Mouse (Mus musculus): Measurements from ENCODE around the gene Carnmt1. TPM values are rescaled to one million over a fixed set of nuclear protein-coding genes. Genes with fewer than 3 reads are reported as not detected.

The Carnmt1 gene
- polyA plus RNA-seq, 1 experiment, result 8.0 TPM

GRCm38 (mm10) chr19:18650473-18650872 lies 20.1 kb upstream of the Carnmt1 start:
- Histone ChIP-seq H3K4me1 (ENCODE audit: control insufficient read depth, insufficient read depth, low read length) (no peaks in the 10 kb centered on the region; the same call in 1 of the 2 replicates), H3K4me3 (ENCODE audit: insufficient read depth, low read length) (no peak overlapping the region), H3K27ac (ENCODE audit: insufficient read depth, low read length) (no peak overlapping the region)
- TF ChIP-seq CTCF (IDR thresholded peaks at IDR 0.05; ENCODE audit: extremely low read depth, insufficient read depth, low read length) (no peak), POLR2A (IDR thresholded peaks at IDR 0.05; ENCODE audit: extremely low read depth, insufficient read depth, low read length) (no peak)

- TF ChIP-seq CTCF (IDR thresholded peaks at IDR 0.05; ENCODE audit: extremely low read depth, insufficient read depth, low read length), result no peak
- no peak for TF ChIP-seq POLR2A (IDR thresholded peaks at IDR 0.05; ENCODE audit: extremely low read depth, insufficient read depth, low read length)
- H3K4me3 ChIP-seq (ENCODE audit: insufficient read depth, low read length), result no peak overlapping the region
- H3K4me1 ChIP-seq (ENCODE audit: control insufficient read depth, insufficient read depth, low read length), result no peaks in the 10 kb centered on the region; the same call in 1 of the 2 replicates
- no peak overlapping the region for H3K27ac ChIP-seq (ENCODE audit: insufficient read depth, low read length)
These were observed 18.0 kb upstream of the Carnmt1 start for GRCm38 (mm10) chr19:18652592-18652991.

- TF ChIP-seq CTCF (IDR thresholded peaks at IDR 0.05; ENCODE audit: extremely low read depth, insufficient read depth, low read length), result no peak
- TF ChIP-seq POLR2A (IDR thresholded peaks at IDR 0.05; ENCODE audit: extremely low read depth, insufficient read depth, low read length), result no peak
- Histone ChIP-seq H3K27ac (ENCODE audit: insufficient read depth, low read length) (no peak overlapping the region), H3K4me3 (ENCODE audit: insufficient read depth, low read length) (no peak overlapping the region), H3K4me1 (ENCODE audit: control insufficient read depth, insufficient read depth, low read length) (no peaks in the 10 kb centered on the region; the same call in 1 of the 2 replicates)
These were observed 17.5 kb upstream of the Carnmt1 start for GRCm38 (mm10) chr19:18653058-18653457.

GRCm38 (mm10) chr19:18654330-18654729 lies 16.2 kb upstream of the Carnmt1 start:
- Histone ChIP-seq H3K4me3 (ENCODE audit: insufficient read depth, low read length) (no peak overlapping the region), H3K27ac (ENCODE audit: insufficient read depth, low read length) (no peak overlapping the region), H3K4me1 (ENCODE audit: control insufficient read depth, insufficient read depth, low read length) (no peaks in the 10 kb centered on the region; the same call in 1 of the 2 replicates)
- TF ChIP-seq POLR2A (IDR thresholded peaks at IDR 0.05; ENCODE audit: extremely low read depth, insufficient read depth, low read length), result no peak
- no peak for TF ChIP-seq CTCF (IDR thresholded peaks at IDR 0.05; ENCODE audit: extremely low read depth, insufficient read depth, low read length)

- no peaks in the 10 kb centered on the region; the same call in 1 of the 2 replicates for H3K4me1 ChIP-seq (ENCODE audit: control insufficient read depth, insufficient read depth, low read length)
- TF ChIP-seq POLR2A (IDR thresholded peaks at IDR 0.05; ENCODE audit: extremely low read depth, insufficient read depth, low read length) (no peak), CTCF (IDR thresholded peaks at IDR 0.05; ENCODE audit: extremely low read depth, insufficient read depth, low read length) (no peak)
- no peak overlapping the region for H3K27ac ChIP-seq (ENCODE audit: insufficient read depth, low read length)
- H3K4me3 ChIP-seq (ENCODE audit: insufficient read depth, low read length), result no peak overlapping the region
These were observed 15.6 kb upstream of the Carnmt1 start for GRCm38 (mm10) chr19:18654984-18655383.

- TF ChIP-seq CTCF (IDR thresholded peaks at IDR 0.05; ENCODE audit: extremely low read depth, insufficient read depth, low read length), result no peak
- Histone ChIP-seq H3K4me1 (ENCODE audit: control insufficient read depth, insufficient read depth, low read length) (no peaks in the 10 kb centered on the region; the same call in 1 of the 2 replicates), H3K27ac (ENCODE audit: insufficient read depth, low read length) (no peak overlapping the region), H3K4me3 (ENCODE audit: insufficient read depth, low read length) (no peak overlapping the region)
These were observed 14.6 kb upstream of the Carnmt1 start for GRCm38 (mm10) chr19:18655999-18656398.

- TF ChIP-seq CTCF (IDR thresholded peaks at IDR 0.05; ENCODE audit: extremely low read depth, insufficient read depth, low read length), result no peak
- TF ChIP-seq POLR2A (IDR thresholded peaks at IDR 0.05; ENCODE audit: extremely low read depth, insufficient read depth, low read length), result no peak
- Histone ChIP-seq H3K4me3 (ENCODE audit: insufficient read depth, low read length) (no peak overlapping the region), H3K4me1 (ENCODE audit: control insufficient read depth, insufficient read depth, low read length) (no peaks in the 10 kb centered on the region), H3K27ac (ENCODE audit: insufficient read depth, low read length) (no peak overlapping the region)
These were observed 12.1 kb upstream of the Carnmt1 start for GRCm38 (mm10) chr19:18658473-18658872.

- no peak overlapping the region for H3K27ac ChIP-seq (ENCODE audit: insufficient read depth, low read length)
- no peak overlapping the region for H3K4me3 ChIP-seq (ENCODE audit: insufficient read depth, low read length)
- H3K4me1 ChIP-seq (ENCODE audit: control insufficient read depth, insufficient read depth, low read length), result no peaks in the 10 kb centered on the region
- TF ChIP-seq POLR2A (IDR thresholded peaks at IDR 0.05; ENCODE audit: extremely low read depth, insufficient read depth, low read length) (no peak), CTCF (IDR thresholded peaks at IDR 0.05; ENCODE audit: extremely low read depth, insufficient read depth, low read length) (no peak)
These were observed 11.2 kb upstream of the Carnmt1 start for GRCm38 (mm10) chr19:18659349-18659748.

- H3K4me3 ChIP-seq (ENCODE audit: insufficient read depth, low read length), result no peak overlapping the region
- TF ChIP-seq POLR2A (IDR thresholded peaks at IDR 0.05; ENCODE audit: extremely low read depth, insufficient read depth, low read length) (no peak), CTCF (IDR thresholded peaks at IDR 0.05; ENCODE audit: extremely low read depth, insufficient read depth, low read length) (no peak)
- no peak overlapping the region for H3K27ac ChIP-seq (ENCODE audit: insufficient read depth, low read length)
- H3K4me1 ChIP-seq (ENCODE audit: control insufficient read depth, insufficient read depth, low read length), result no peaks in the 10 kb centered on the region
These were observed 10.1 kb upstream of the Carnmt1 start for GRCm38 (mm10) chr19:18660466-18660865.

- Histone ChIP-seq H3K4me1 (ENCODE audit: control insufficient read depth, insufficient read depth, low read length) (no peaks in the 10 kb centered on the region), H3K27ac (ENCODE audit: insufficient read depth, low read length) (no peak overlapping the region), H3K4me3 (ENCODE audit: insufficient read depth, low read length) (no peak overlapping the region)
- TF ChIP-seq POLR2A (IDR thresholded peaks at IDR 0.05; ENCODE audit: extremely low read depth, insufficient read depth, low read length), result no peak
- TF ChIP-seq CTCF (IDR thresholded peaks at IDR 0.05; ENCODE audit: extremely low read depth, insufficient read depth, low read length), result no peak
These were observed 8.9 kb upstream of the Carnmt1 start for GRCm38 (mm10) chr19:18661683-18662082.

Measured in cortical plate, adult 2 months (tissue).